Mouse (Mus musculus) brain, embryonic 14.5 days (tissue): ENCODE measurements around the gene Phtf1. TPM values are rescaled to one million over a fixed set of nuclear protein-coding genes. Genes with fewer than 3 reads are reported as not detected.

Experiments
- DNase-seq: peaks from one replicate; pipeline ENCODE4 v3.0.0-alpha.2; 2011; ENCODE audit warnings: low read depth
- CTCF ChIP-seq: fragments of 200-500 bp; IDR thresholded peaks from 2 replicates; pipeline ENCODE4 v1.5.1; 2012; ENCODE audit warnings: inconsistent platforms, mild to moderate bottlenecking, moderate library complexity, borderline replicate concordance; ENCODE audit not compliant: insufficient read depth, insufficient read length; ENCODE audit errors: extremely low read depth
- POLR2A ChIP-seq: fragments of 200-500 bp; IDR thresholded peaks from 2 replicates; pipeline ENCODE4 v1.6.1; 2012; ENCODE audit warnings: mild to moderate bottlenecking, inconsistent platforms, borderline replicate concordance; ENCODE audit not compliant: poor library complexity, insufficient read depth, insufficient read length, severe bottlenecking; ENCODE audit errors: extremely low read depth
- polyA plus RNA-seq: library from polyadenylated mRNA; depleted of rRNA; stranded (reverse); fragments of >200 nt; gene quantifications from 2 replicates; pipeline ENCODE4 v1.2.3, GENCODE M21; 2012; rRNA removed

The Phtf1 gene
- polyA plus RNA-seq, 1 experiment = 25.6 TPM

GRCm38 (mm10) chr3:104032086-104032485, 64.2 kb downstream of the Phtf1 start:
- DNase-seq = no peak
- TF ChIP-seq CTCF (no peak), POLR2A (no peak)

- TF ChIP-seq POLR2A (no peak), CTCF (no peak)
- peak; percentile 53 for DNase-seq
These were observed 64.8 kb downstream of the Phtf1 start for GRCm38 (mm10) chr3:104032747-104033146.

GRCm38 (mm10) chr3:104059001-104059622, 91.2 kb downstream of the Phtf1 start:
- DNase-seq = peak; percentile 95
- TF ChIP-seq POLR2A (no peak), CTCF (no peak)

- TF ChIP-seq POLR2A = no peak
- no peak for TF ChIP-seq CTCF
- DNase-seq = no peak
These were observed 101.5 kb downstream of the Phtf1 start for GRCm38 (mm10) chr3:104069395-104069794.

Other genes starting within 250 kb of the Phtf1 start
- gene Olfml3, start 230.1 kb upstream of the Phtf1 start, polyA plus RNA-seq = 3.4 and 6.8 TPM in 2 replicates
- not detected in 2 replicates for gene Gm10964, start 228.7 kb upstream of the Phtf1 start, polyA plus RNA-seq
- gene Hipk1, start 176.5 kb upstream of the Phtf1 start, polyA plus RNA-seq = 28.5 and 45.8 TPM in 2 replicates
- gene Dclre1b, start 158.7 kb upstream of the Phtf1 start, polyA plus RNA-seq = 12.5 and 14.4 TPM in 2 replicates
- 20.8 and 25.0 TPM in 2 replicates for gene Ap4b1, start 158.6 kb upstream of the Phtf1 start, polyA plus RNA-seq
- gene Gm43064, start 158.5 kb upstream of the Phtf1 start, polyA plus RNA-seq = 0.53 and 0.66 TPM in 2 replicates
- gene Bcl2l15, start 135.5 kb upstream of the Phtf1 start, polyA plus RNA-seq = 1.4 and 1.6 TPM in 2 replicates
- gene Ptpn22, start 108.3 kb upstream of the Phtf1 start, polyA plus RNA-seq = 0.37 and 0.50 TPM in 2 replicates
- gene Rsbn1, start 54.0 kb upstream of the Phtf1 start, polyA plus RNA-seq = 17.1 and 22.2 TPM in 2 replicates